7 mouse cellular contexts compared by ENCODE assay signal in genomic region chr8:107576702-107577101, GRCm38 (mm10). TPM values are rescaled to one million over a fixed set of nuclear protein-coding genes. Genes with fewer than 3 reads are reported as not detected.
A peak's percentile ranks its signal among the peaks of the same experiment; 100 is the strongest.
DNase-seq lines count a peak whose midpoint lies in the region; ATAC-seq and TF ChIP-seq lines count a peak whose summit lies in the region.

No protein-coding gene starts in this region.

- peaks cover 51% of the 10 kb centered on the region for H3K36me3 ChIP-seq in megakaryocyte, embryonic 14.5 days (replicated peaks; ENCODE audit: low read length)

- peak; percentile 88 to 91 for DNase-seq in cerebellum, postnatal 4 days (ENCODE audit: low spot score in 2 of 2)
- DNase-seq in gastrocnemius, adult 8-10 months (ENCODE audit: low spot score in 2 of 2), result peak; percentile 57 to 64
- DNase-seq in hindlimb bud, embryonic 11.5 days (ENCODE audit: extremely low spot score, low read depth, low spot score), result peak; percentile 95
- peak; percentile 81 to 82 for DNase-seq in left cerebral cortex, adult 2 months (ENCODE audit: extremely low spot score in 1 of 2, low spot score in 2 of 2)
- peak; percentile 75 for DNase-seq in right cerebral cortex, postnatal 25 days

- peak; percentile 92 for TF ChIP-seq CTCF in left cerebral cortex, adult 2 months (IDR thresholded peaks at IDR 0.05)

- peak; percentile 45 for ATAC-seq in activated CD4-positive, CD25-positive, alpha-beta regulatory T cell, adult 4 months

- H3K4me1 ChIP-seq in megakaryocyte, embryonic 14.5 days, result peaks cover 66% of the 10 kb centered on the region

- peaks cover 5% of the 10 kb centered on the region; the same call in 1 of the 2 replicates for H3K9me3 ChIP-seq in megakaryocyte, embryonic 14.5 days

- intact Hi-C loops in left cerebral cortex, adult 2 months (cut with DNase I), result loop anchor here (1.0 to 10.0 kb wide), 2 partner anchors 121 to 482 kb away; partner anchors contain the start of gene Terf2

- no peak overlapping the region for H3K4me3 ChIP-seq in left cerebral cortex, adult 2 months
- H3K4me3 ChIP-seq in megakaryocyte, embryonic 14.5 days (replicated peaks), result peak overlapping the region; percentile 80

- H3K27me3 ChIP-seq in megakaryocyte, embryonic 14.5 days (replicated peaks), result no peaks in the 10 kb centered on the region

- H3K27ac ChIP-seq in left cerebral cortex, adult 2 months, result no peak overlapping the region

RNA-seq across cellular contexts. Expression of gene Psmd7, which starts 11.6 kb away (rescaled TPM):
- polyA plus RNA-seq in activated CD4-positive, CD25-positive, alpha-beta regulatory T cell, adult 4 months (2017; shearing (Covaris generic)), result 100 to 1,000 TPM; 113 to 143 TPM
- total RNA-seq in gastrocnemius, adult 8-10 months (2022), result 100 to 1,000 TPM; 151 to 170 (median 165) TPM
- total RNA-seq in left cerebral cortex, adult 2 months (2021), result 100 to 1,000 TPM; 104 to 111 TPM
- polyA plus RNA-seq in megakaryocyte, embryonic 14.5 days (2012; ENCODE audit: insufficient read depth, low replicate concordance), result 13.5 and 35.9 TPM in 2 replicates
